Mouse (Mus musculus) heart, postnatal 0 days (tissue): ENCODE measurements around the gene 9930104L06Rik.

Experiments used
- CTCF ChIP-seq: IDR thresholded peaks from 2 replicates; pipeline ENCODE4 v1.5.1; 2016; ENCODE audit warnings: antibody characterized with exemption, control low read depth, low read depth
- EP300 ChIP-seq: IDR thresholded peaks from 2 replicates; pipeline ENCODE4 v1.6.1; 2016; ENCODE audit warnings: antibody characterized with exemption, low read depth

DNA sequence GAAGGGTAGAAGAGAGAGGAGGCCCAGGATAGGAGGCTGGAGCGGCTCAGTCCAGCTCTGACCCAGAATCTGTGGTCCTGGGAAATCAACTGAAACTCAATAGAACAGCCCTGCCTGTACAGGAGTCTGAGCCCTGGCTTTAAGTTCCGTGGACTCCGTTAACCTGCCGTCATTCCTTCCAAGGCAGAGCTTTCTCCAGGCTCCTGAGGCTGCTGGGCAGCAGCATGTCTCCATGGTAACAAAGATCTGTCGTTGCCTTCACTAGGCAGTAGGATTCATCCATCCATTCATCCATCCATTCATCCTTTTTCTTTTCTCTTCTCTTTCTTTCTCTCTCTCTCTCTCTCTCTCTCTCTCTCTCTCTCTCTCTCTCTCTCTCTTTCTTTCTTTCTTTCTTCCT, 33.8 kb downstream of the 9930104L06Rik start:
- TF ChIP-seq EP300 (no peak), CTCF (no peak)
